Mouse (Mus musculus): ENCODE data around the gene Tenm4. TPM values are rescaled to one million over a fixed set of nuclear protein-coding genes. Genes with fewer than 3 reads are reported as not detected.
A peak's percentile ranks its signal among the peaks of the same experiment; 100 is the strongest.

Gene Tenm4
- 51.4 and 51.6 TPM in 2 replicates for polyA plus RNA-seq (2015; fragmentation: Nextera tagmentation; extraction: Ambion mirVana)

GRCm38 (mm10) chr7:96170924-96171595 is at the start of gene Tenm4:
Tenm4 (plus strand) TSS chr7:96171246.
- WGBS, result 23% methylated on average over 14 of the region's 14 CpGs
- Histone ChIP-seq H3K9ac (no peak within 1 kb of the TSS), H3K27ac (replicated peaks) (no peak within 1 kb of the TSS; the same call in 1 of the 2 replicates), H3K4me2 (replicated peaks) (peak within 1 kb of the TSS; percentile 41), H3K4me3 (replicated peaks) (peak within 1 kb of the TSS; percentile 6; the same call in 1 of the 2 replicates), H3K9me3 (replicated peaks) (no peaks in the 10 kb centered on the region), H3K36me3 (no peaks in the 10 kb centered on the region), H3K4me1 (peaks cover 23% of the 10 kb centered on the region), H3K27me3 (no peaks in the 10 kb centered on the region)
- ATAC-seq (ENCODE audit: insufficient number of reproducible peaks, low FRiP score, low TSS enrichment, low read depth), result no peak

GRCm38 (mm10) chr7:96130763-96131162 is 40.3 kb upstream of the Tenm4 start:
- H3K27me3 ChIP-seq, result no peaks in the 10 kb centered on the region
- ATAC-seq (ENCODE audit: insufficient number of reproducible peaks, low FRiP score, low TSS enrichment, low read depth), result no peak
- WGBS, result 38% methylated on average over 4 of the region's 4 CpGs

GRCm38 (mm10) chr7:96131175-96131574 is 39.9 kb upstream of the Tenm4 start:
- H3K9me3 ChIP-seq (replicated peaks), result no peaks in the 10 kb centered on the region
- 88% methylated on average over 1 of the region's 1 CpGs for WGBS
- no peaks in the 10 kb centered on the region for H3K27me3 ChIP-seq
- H3K9ac ChIP-seq, result no peak overlapping the region
- H3K27ac ChIP-seq (replicated peaks), result no peak overlapping the region
- no peak for ATAC-seq (ENCODE audit: insufficient number of reproducible peaks, low FRiP score, low TSS enrichment, low read depth)
- H3K4me3 ChIP-seq (replicated peaks), result no peak overlapping the region
- H3K4me1 ChIP-seq, result 0 out of 2 replicates have a peak, but pooled peaks cover 3% of the 10 kb centered on the region
- no peak overlapping the region for H3K4me2 ChIP-seq (replicated peaks)
- no peaks in the 10 kb centered on the region for H3K36me3 ChIP-seq

More at GRCm38 (mm10) chr7:96130763-96131162, 40.3 kb upstream of the Tenm4 start:
- H3K36me3 ChIP-seq, result no peaks in the 10 kb centered on the region
- H3K9ac ChIP-seq, result no peak overlapping the region
- H3K4me1 ChIP-seq, result no peaks in the 10 kb centered on the region
- H3K9me3 ChIP-seq (replicated peaks), result no peaks in the 10 kb centered on the region
- no peak overlapping the region for H3K4me2 ChIP-seq (replicated peaks)
- H3K4me3 ChIP-seq (replicated peaks), result no peak overlapping the region
- H3K27ac ChIP-seq (replicated peaks), result no peak overlapping the region

- WGBS, result 63% methylated on average over 6 of the region's 6 CpGs
- Histone ChIP-seq H3K27me3 (no peaks in the 10 kb centered on the region), H3K9ac (no peak overlapping the region), H3K36me3 (no peaks in the 10 kb centered on the region), H3K4me2 (replicated peaks) (no peak overlapping the region), H3K9me3 (replicated peaks) (no peaks in the 10 kb centered on the region), H3K27ac (replicated peaks) (peak overlapping the region; percentile 40; the same call in 1 of the 2 replicates), H3K4me1 (peaks cover 11% of the 10 kb centered on the region; the same call in 1 of the 2 replicates), H3K4me3 (replicated peaks) (no peak overlapping the region)
- ATAC-seq (ENCODE audit: insufficient number of reproducible peaks, low FRiP score, low TSS enrichment, low read depth), result peak; percentile 60
Observed at GRCm38 (mm10) chr7:96136497-96136961, 34.5 kb upstream of the Tenm4 start.

- Histone ChIP-seq H3K9ac (no peak overlapping the region), H3K4me2 (replicated peaks) (no peak overlapping the region), H3K36me3 (no peaks in the 10 kb centered on the region), H3K9me3 (replicated peaks) (no peaks in the 10 kb centered on the region), H3K4me3 (replicated peaks) (no peak overlapping the region), H3K27me3 (no peaks in the 10 kb centered on the region), H3K4me1 (peaks cover 2% of the 10 kb centered on the region; the same call in 1 of the 2 replicates), H3K27ac (replicated peaks) (no peak overlapping the region)
- no peak for ATAC-seq (ENCODE audit: insufficient number of reproducible peaks, low FRiP score, low TSS enrichment, low read depth)
- WGBS, result 72% methylated on average over 4 of the region's 4 CpGs
Observed at GRCm38 (mm10) chr7:96141876-96142275, 29.2 kb upstream of the Tenm4 start.

GRCm38 (mm10) chr7:96142973-96143596 is 28.0 kb upstream of the Tenm4 start:
- Histone ChIP-seq H3K4me2 (replicated peaks) (no peak overlapping the region), H3K4me3 (replicated peaks) (no peak overlapping the region), H3K9me3 (replicated peaks) (no peaks in the 10 kb centered on the region), H3K4me1 (no peaks in the 10 kb centered on the region), H3K9ac (no peak overlapping the region), H3K27me3 (no peaks in the 10 kb centered on the region), H3K36me3 (no peaks in the 10 kb centered on the region), H3K27ac (replicated peaks) (no peak overlapping the region)
- ATAC-seq (ENCODE audit: insufficient number of reproducible peaks, low FRiP score, low TSS enrichment, low read depth), result no peak
- WGBS, result 76% methylated on average over 3 of the region's 3 CpGs

- H3K9me3 ChIP-seq (replicated peaks), result no peaks in the 10 kb centered on the region
- H3K36me3 ChIP-seq, result no peaks in the 10 kb centered on the region
- H3K27ac ChIP-seq (replicated peaks), result no peak overlapping the region
- no peak for ATAC-seq (ENCODE audit: insufficient number of reproducible peaks, low FRiP score, low TSS enrichment, low read depth)
- 70% methylated on average over 4 of the region's 4 CpGs for WGBS
- H3K9ac ChIP-seq, result no peak overlapping the region
- H3K27me3 ChIP-seq, result no peaks in the 10 kb centered on the region
- H3K4me3 ChIP-seq (replicated peaks), result no peak overlapping the region
- H3K4me2 ChIP-seq (replicated peaks), result no peak overlapping the region
- peaks cover 3% of the 10 kb centered on the region for H3K4me1 ChIP-seq
Observed at GRCm38 (mm10) chr7:96147436-96147835, 23.6 kb upstream of the Tenm4 start.

GRCm38 (mm10) chr7:96148191-96148590 is 22.9 kb upstream of the Tenm4 start:
- Histone ChIP-seq H3K27me3 (no peaks in the 10 kb centered on the region), H3K4me1 (peaks cover 10% of the 10 kb centered on the region), H3K27ac (replicated peaks) (no peak overlapping the region), H3K36me3 (no peaks in the 10 kb centered on the region), H3K9me3 (replicated peaks) (no peaks in the 10 kb centered on the region), H3K9ac (no peak overlapping the region), H3K4me3 (replicated peaks) (no peak overlapping the region), H3K4me2 (replicated peaks) (no peak overlapping the region)
- 64% methylated on average over 4 of the region's 4 CpGs for WGBS
- no peak for ATAC-seq (ENCODE audit: insufficient number of reproducible peaks, low FRiP score, low TSS enrichment, low read depth)

- no peak overlapping the region for H3K4me2 ChIP-seq (replicated peaks)
- H3K9ac ChIP-seq, result no peak overlapping the region
- H3K4me1 ChIP-seq, result peaks cover 13% of the 10 kb centered on the region
- H3K27me3 ChIP-seq, result no peaks in the 10 kb centered on the region
- 56% methylated on average over 3 of the region's 3 CpGs for WGBS
- H3K4me3 ChIP-seq (replicated peaks), result no peak overlapping the region
- no peak overlapping the region for H3K27ac ChIP-seq (replicated peaks)
- no peaks in the 10 kb centered on the region for H3K36me3 ChIP-seq
- no peak for ATAC-seq (ENCODE audit: insufficient number of reproducible peaks, low FRiP score, low TSS enrichment, low read depth)
- H3K9me3 ChIP-seq (replicated peaks), result no peaks in the 10 kb centered on the region
Observed at GRCm38 (mm10) chr7:96151277-96151676, 19.8 kb upstream of the Tenm4 start.

- H3K27ac ChIP-seq (replicated peaks), result no peak overlapping the region
- H3K36me3 ChIP-seq, result no peaks in the 10 kb centered on the region
- no peak overlapping the region for H3K4me2 ChIP-seq (replicated peaks)
- ATAC-seq (ENCODE audit: insufficient number of reproducible peaks, low FRiP score, low TSS enrichment, low read depth), result no peak
- H3K4me3 ChIP-seq (replicated peaks), result no peak overlapping the region
- H3K27me3 ChIP-seq, result no peaks in the 10 kb centered on the region
- H3K4me1 ChIP-seq, result peaks cover 13% of the 10 kb centered on the region
- H3K9me3 ChIP-seq (replicated peaks), result no peaks in the 10 kb centered on the region
- 31% methylated on average over 5 of the region's 5 CpGs for WGBS
- no peak overlapping the region for H3K9ac ChIP-seq
Observed at GRCm38 (mm10) chr7:96151961-96152360, 19.1 kb upstream of the Tenm4 start.

- Histone ChIP-seq H3K27me3 (no peaks in the 10 kb centered on the region), H3K4me1 (peaks cover 13% of the 10 kb centered on the region), H3K4me3 (replicated peaks) (peak overlapping the region; percentile 40), H3K4me2 (replicated peaks) (peak overlapping the region; percentile 58; the same call in 1 of the 2 replicates), H3K9me3 (replicated peaks) (no peaks in the 10 kb centered on the region), H3K27ac (replicated peaks) (no peak overlapping the region), H3K9ac (no peak overlapping the region), H3K36me3 (no peaks in the 10 kb centered on the region)
- WGBS, result 17% methylated on average over 4 of the region's 4 CpGs
- ATAC-seq (ENCODE audit: insufficient number of reproducible peaks, low FRiP score, low TSS enrichment, low read depth), result no peak
Observed at GRCm38 (mm10) chr7:96152431-96152830, 18.6 kb upstream of the Tenm4 start.

Measured in embryonic facial prominence, embryonic 15.5 days (tissue).